Mouse (Mus musculus) monocyte, adult 2 months (primary cell): Measurements from ENCODE around the gene Frmd5.
"Not testable (repeated sequence)": the region's sequence is repeated elsewhere in the genome, so short reads cannot be mapped to it uniquely, and the experiment has no call there.

Experiments
- DNase-seq, 2 experiments: peaks; one replicate each; pipeline ENCODE4 v3.0.0; 2022; ENCODE audit warnings: low spot score in 2 of 2, low read depth in 1 of 2

The Frmd5 gene

DNA sequence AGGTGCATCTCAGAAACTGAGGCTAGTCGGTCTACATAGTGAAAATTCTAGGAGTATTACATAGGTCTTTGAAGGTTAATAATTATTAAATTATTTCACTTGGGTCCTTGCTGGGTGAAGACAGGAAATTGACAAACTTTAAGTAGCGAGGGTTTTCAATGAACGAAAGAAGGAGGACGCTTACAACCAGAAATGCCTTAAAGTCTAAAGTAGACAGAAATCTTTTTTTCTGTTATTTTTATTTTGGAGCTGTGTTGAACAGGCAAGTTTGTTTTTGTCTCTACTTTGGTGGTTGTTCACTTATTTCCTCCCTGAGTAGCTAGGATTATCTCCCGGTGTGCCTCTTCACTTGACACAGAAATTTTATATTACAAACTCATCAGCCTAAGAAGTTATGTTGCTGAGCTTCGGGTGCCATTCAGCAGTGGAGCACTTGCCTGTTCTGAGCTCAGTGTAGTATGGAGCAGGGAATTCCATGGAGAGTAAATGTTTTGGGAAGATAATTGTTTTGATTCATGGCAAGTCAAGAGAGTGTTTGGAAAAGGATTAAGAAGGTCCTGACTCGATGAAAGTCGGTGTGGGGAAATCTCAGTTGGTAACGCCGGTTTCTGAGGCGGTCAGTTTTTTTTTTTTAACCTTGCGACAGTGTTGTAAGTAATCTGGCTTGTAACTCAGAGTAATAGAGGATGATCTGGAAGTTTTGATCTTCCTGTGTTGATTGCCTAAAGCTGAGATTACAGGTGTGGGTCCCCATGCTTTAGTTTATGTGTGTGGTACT lies 299.5 kb downstream of the Frmd5 start:
- no peak for DNase-seq

DNA sequence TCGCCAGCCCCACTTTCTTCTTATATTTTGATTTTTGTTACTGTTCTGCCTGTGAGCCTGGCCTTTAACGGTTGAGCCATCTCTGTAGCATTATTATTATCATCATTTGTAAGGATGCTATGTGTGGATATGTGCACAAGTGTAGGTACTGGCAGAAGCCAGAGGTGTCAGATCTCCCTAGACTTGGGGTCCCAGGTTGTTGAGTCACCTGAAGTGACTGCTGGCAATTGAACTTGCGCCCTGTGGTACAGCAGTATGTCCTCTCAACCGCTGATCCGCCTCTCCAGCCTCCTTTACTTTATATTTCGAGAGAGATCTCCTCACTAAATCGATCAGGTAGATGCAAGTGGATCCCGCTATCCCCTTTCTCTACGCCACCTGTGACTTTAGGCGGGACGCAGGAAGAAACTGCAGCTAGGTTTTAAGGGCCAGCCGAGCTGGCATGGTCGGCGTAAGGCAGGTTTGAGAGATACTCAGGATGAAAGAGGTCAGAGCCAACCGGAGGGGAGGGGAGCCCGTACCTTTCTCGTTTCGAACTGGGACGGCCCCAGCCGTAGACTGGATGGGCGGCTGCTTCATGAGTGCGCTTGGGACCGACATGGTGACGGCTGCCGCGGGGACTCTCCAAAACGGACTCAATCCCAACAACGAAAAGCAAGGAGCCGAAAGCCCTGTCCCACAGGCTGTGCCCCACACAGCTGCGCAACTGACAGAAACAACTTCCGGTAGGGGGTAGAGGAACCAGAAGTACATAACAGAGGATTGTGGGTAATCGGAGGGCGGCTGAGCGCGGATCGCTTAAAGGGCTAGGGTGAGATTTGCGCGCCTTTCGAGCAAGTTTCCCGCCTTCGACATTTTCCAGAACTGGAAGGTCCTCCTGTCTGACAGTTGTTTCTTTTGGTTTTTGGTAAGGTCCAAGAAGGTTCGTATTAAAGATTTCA lies 300.7 kb downstream of the Frmd5 start, which contains the start of the genes Mfap1a and Wdr76:
Gene Mfap1a (minus strand): TSS at position 724 of the 941 bp plus-strand sequence.
Gene Wdr76 (plus strand): TSS at position 782 of the 941 bp plus-strand sequence.
- peak; percentile 58 to 63 for DNase-seq

DNA sequence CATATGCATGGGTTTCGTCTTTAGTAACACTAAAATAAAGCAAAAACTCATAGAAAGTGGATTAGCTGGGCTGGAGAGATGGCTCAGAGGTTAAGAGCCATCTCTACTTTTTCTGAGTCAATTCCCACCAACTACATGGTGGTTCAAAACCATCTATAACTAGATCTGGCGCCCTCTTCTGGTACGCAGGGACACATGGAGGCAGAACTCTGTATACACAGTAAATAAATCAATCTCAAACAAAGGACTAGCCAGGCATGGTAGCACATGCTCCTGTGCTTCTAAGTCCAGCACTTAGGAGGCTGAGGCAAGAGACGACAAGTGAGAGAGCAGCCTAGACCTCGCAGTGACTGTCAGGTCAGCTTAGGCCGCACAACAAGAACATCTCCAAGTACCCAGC lies 305.3 kb downstream of the Frmd5 start:
- DNase-seq: not testable (repeated sequence)
